Mouse (Mus musculus): Measurements from ENCODE around the gene Gpc3.

DNA sequence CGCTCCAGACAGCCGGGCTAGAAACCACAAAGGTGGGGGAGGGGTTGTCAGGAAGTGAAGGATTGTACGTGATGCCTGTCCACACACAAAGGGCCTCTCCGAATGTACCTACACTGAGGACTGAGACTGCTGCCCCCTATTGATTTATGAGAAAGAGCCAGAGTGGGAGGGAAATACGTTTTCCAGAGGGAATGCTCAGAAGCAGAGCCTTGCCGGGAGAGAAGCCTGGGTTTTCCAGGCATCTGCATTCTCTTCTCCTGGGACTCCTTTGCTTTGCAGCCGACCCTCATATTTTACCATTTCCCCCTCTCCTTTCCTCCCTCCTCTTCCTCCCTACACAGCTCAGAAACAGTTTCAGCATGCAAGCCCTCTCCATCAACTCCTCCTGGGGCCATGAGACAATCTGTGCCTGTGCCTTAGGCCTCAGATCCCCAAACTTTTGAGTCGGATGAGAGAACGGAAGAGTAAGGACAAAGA, 37.8 kb upstream of the Gpc3 start:
- TF ChIP-seq TAL1 (conservative IDR thresholded peaks at IDR 0.05; ENCODE audit: low read depth, low read length) (no peak), CTCF (IDR thresholded peaks at IDR 0.05; ENCODE audit: low read depth, low read length) (no peak)
